Mouse (Mus musculus) A20 (cell line): ENCODE results near the gene Hoxb9.

Source experiments
- DNase-seq: peaks from one replicate; pipeline ENCODE4 v3.0.0-alpha.2; 2011; ENCODE audit warnings: low read depth, low spot score

Hoxb9 gene

GRCm38 (mm10) chr11:96270996-96271540, at the start of gene Hoxb9:
Gene Hoxb9, plus strand, starts transcription at chr11:96271457.
- DNase-seq, result no peak

- DNase-seq, result peak; percentile 35
Measured at GRCm38 (mm10) chr11:96223813-96224212, 47.4 kb upstream of the Hoxb9 start.

- no peak for DNase-seq
Measured at GRCm38 (mm10) chr11:96227676-96228075, 43.6 kb upstream of the Hoxb9 start.

GRCm38 (mm10) chr11:96234906-96235305, 36.4 kb upstream of the Hoxb9 start:
- peak; percentile 55 for DNase-seq

GRCm38 (mm10) chr11:96240211-96240610, 31.0 kb upstream of the Hoxb9 start:
- peak; percentile 39 for DNase-seq

- no peak for DNase-seq
Measured at GRCm38 (mm10) chr11:96250901-96251300, 20.4 kb upstream of the Hoxb9 start.

- DNase-seq, result no peak
Measured at GRCm38 (mm10) chr11:96251480-96252031, 19.7 kb upstream of the Hoxb9 start.

- DNase-seq, result no peak
Measured at GRCm38 (mm10) chr11:96252541-96253120, 18.6 kb upstream of the Hoxb9 start.

GRCm38 (mm10) chr11:96254221-96254620, 17.0 kb upstream of the Hoxb9 start:
- DNase-seq, result no peak

- DNase-seq, result no peak
Measured at GRCm38 (mm10) chr11:96255111-96255995, 15.9 kb upstream of the Hoxb9 start.

- no peak for DNase-seq
Measured at GRCm38 (mm10) chr11:96255996-96256445, 15.2 kb upstream of the Hoxb9 start.

GRCm38 (mm10) chr11:96257141-96257540, 14.1 kb upstream of the Hoxb9 start:
- no peak for DNase-seq

GRCm38 (mm10) chr11:96259038-96259437, 12.2 kb upstream of the Hoxb9 start:
- DNase-seq, result no peak

GRCm38 (mm10) chr11:96259511-96259910, 11.7 kb upstream of the Hoxb9 start:
- DNase-seq, result no peak

- no peak for DNase-seq
Measured at GRCm38 (mm10) chr11:96260310-96260970, 10.8 kb upstream of the Hoxb9 start.

GRCm38 (mm10) chr11:96261323-96261890, 9.8 kb upstream of the Hoxb9 start:
- DNase-seq, result peak; percentile 61

GRCm38 (mm10) chr11:96262262-96262830, 8.9 kb upstream of the Hoxb9 start:
- DNase-seq, result no peak

GRCm38 (mm10) chr11:96263636-96264389, 7.4 kb upstream of the Hoxb9 start:
- no peak for DNase-seq

GRCm38 (mm10) chr11:96264390-96265020, 6.8 kb upstream of the Hoxb9 start:
- no peak for DNase-seq

GRCm38 (mm10) chr11:96265954-96266353, 5.3 kb upstream of the Hoxb9 start:
- no peak for DNase-seq
